Mouse (Mus musculus) limb, embryonic 13.5 days (tissue): ENCODE measurements around the gene Noxa1. TPM values are rescaled to one million over a fixed set of nuclear protein-coding genes. Genes with fewer than 3 reads are reported as not detected.

Experiments
- ATAC-seq: fragments of 200-750 bp; cut with Nextera tagmentation; 2 replicates; pipeline ENCODE4 v1.8.0; 2017; ENCODE audit warnings: low read depth, moderate number of reproducible peaks, moderate TSS enrichment; ENCODE audit not compliant: low FRiP score
- H3K27ac ChIP-seq: fragments of 300-500 bp; sonication (generic); 2 replicates; pipeline ENCODE4 v1.5.1; 2015; ENCODE audit warnings: inconsistent platforms, mild to moderate bottlenecking, moderate library complexity
- H3K27me3 ChIP-seq: fragments of 300-500 bp; sonication (generic); 2 replicates; pipeline ENCODE4 v1.6.1; 2015; ENCODE audit warnings: mild to moderate bottlenecking, inconsistent platforms
- H3K36me3 ChIP-seq: fragments of 300-500 bp; sonication (generic); 2 replicates; pipeline ENCODE4 v1.6.1; 2015; ENCODE audit warnings: inconsistent platforms, mild to moderate bottlenecking, moderate library complexity
- H3K4me1 ChIP-seq: fragments of 300-500 bp; sonication (generic); 2 replicates; pipeline ENCODE4 v1.6.1; 2015; ENCODE audit warnings: inconsistent platforms
- H3K4me2 ChIP-seq: fragments of 300-500 bp; sonication (generic); replicated peaks from 2 replicates; pipeline ENCODE4 v1.6.1; 2015; ENCODE audit warnings: inconsistent platforms, mild to moderate bottlenecking, moderate library complexity
- H3K4me3 ChIP-seq: fragments of 300-500 bp; sonication (generic); 2 replicates; pipeline ENCODE4 v1.5.1; 2015; ENCODE audit warnings: moderate library complexity, mild to moderate bottlenecking, inconsistent platforms
- H3K9ac ChIP-seq: fragments of 300-500 bp; sonication (generic); 2 replicates; pipeline ENCODE4 v1.6.1; 2015; ENCODE audit warnings: mild to moderate bottlenecking, inconsistent platforms
- H3K9me3 ChIP-seq: fragments of 300-500 bp; sonication (generic); 2 replicates; pipeline ENCODE4 v1.6.1; 2016; ENCODE audit warnings: inconsistent platforms
- WGBS: fragments of 180-500 bp; shearing (Covaris S2); methylation state at CpG from one replicate; pipeline ENCODE4 v1.1.7; 2015; 5-methylcytosine and 5-hydroxymethylcytosine counted together
- polyA plus RNA-seq: library from polyadenylated mRNA; unstranded; fragments of >200 nt; fragmentation: Nextera tagmentation; extraction: Ambion mirVana; gene quantifications from 2 replicates; pipeline ENCODE4 v1.2.1, GENCODE M21; 2015

Gene Noxa1
- polyA plus RNA-seq = 0.11 TPM in 1 of 2 replicates, not detected in the other

DNA sequence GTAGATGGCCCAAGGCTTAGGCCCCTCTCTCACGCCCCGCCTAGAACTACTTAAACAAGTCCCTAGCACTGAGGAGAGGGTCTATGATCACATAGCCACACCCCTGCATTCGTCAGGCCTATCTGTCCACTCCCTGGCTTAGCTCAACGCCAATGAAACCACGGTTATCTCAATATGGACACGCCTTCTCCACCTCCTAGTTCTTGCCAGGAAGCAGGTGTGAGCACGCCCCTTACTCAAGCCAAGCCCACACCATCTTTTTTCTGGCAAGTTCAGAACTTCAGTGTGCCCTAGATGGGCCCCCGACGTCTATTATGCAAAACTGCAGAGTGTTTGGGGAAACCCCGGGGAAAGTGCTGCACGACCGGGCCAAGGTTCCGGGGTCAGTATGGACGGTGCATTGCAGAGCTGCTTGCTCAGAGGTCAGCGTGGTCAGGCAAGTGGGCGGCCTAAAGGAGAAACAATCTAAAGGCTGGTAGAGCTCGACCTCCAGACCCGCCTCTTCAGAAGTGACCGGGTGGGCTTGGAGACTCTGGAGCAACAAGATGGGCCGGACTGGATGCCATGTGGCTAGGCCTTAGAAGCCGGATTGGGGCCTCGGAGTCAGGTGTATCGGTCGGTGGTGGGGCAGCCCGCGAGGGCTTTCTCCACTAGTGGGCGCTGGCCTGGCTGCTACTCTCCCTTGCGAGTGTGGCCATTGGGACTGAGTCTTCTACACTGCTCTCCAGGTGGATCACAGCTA, at the start of gene Noxa1:
Gene Noxa1 (minus strand): TSS at position 41 of the 742 bp plus-strand sequence.
- Histone ChIP-seq H3K4me2 (peak within 1 kb of the TSS; percentile 43), H3K9me3 (no peaks in the 10 kb centered on the region), H3K4me1 (peaks cover 7% of the 10 kb centered on the region; the same call in 1 of the 2 replicates), H3K4me3 (peak within 1 kb of the TSS; percentile 11), H3K27ac (no peak within 1 kb of the TSS), H3K27me3 (peaks cover 42% of the 10 kb centered on the region), H3K36me3 (no peaks in the 10 kb centered on the region), H3K9ac (peak within 1 kb of the TSS; percentile 19; the same call in 1 of the 2 replicates)
- peak; percentile 71; the same call in 1 of the 2 replicates for ATAC-seq
- 46% methylated on average over 28 of the region's 28 CpGs for WGBS

DNA sequence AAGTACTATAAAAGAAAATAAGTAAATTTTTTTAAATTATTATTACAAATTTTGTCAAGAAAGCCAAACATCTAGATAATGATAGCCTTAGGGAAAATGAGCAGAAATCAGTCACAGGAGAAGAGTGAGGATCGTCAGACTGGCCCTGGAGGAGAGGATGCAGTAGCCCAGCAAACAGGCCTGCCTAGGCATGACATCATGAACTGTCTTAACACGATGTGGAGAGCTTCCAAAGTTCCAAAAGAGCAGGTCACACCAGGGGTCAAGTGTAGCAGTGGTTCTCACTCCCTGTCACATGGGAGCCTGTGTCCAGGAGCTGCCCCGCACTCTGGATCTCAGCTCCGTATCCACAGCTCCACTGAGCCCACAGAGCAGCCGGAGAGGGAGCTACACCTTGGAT, 47.0 kb upstream of the Noxa1 start:
- H3K27ac ChIP-seq = no peak overlapping the region
- 82% methylated on average over 5 of the region's 5 CpGs for WGBS
- ATAC-seq = no peak
- 0 out of 2 replicates have a peak, but pooled peaks cover 2% of the 10 kb centered on the region for H3K9me3 ChIP-seq
- H3K27me3 ChIP-seq = no peaks in the 10 kb centered on the region
- H3K4me3 ChIP-seq = no peak overlapping the region
- H3K36me3 ChIP-seq = no peaks in the 10 kb centered on the region
- H3K9ac ChIP-seq = no peak overlapping the region
- H3K4me2 ChIP-seq = no peak overlapping the region
- no peaks in the 10 kb centered on the region for H3K4me1 ChIP-seq

DNA sequence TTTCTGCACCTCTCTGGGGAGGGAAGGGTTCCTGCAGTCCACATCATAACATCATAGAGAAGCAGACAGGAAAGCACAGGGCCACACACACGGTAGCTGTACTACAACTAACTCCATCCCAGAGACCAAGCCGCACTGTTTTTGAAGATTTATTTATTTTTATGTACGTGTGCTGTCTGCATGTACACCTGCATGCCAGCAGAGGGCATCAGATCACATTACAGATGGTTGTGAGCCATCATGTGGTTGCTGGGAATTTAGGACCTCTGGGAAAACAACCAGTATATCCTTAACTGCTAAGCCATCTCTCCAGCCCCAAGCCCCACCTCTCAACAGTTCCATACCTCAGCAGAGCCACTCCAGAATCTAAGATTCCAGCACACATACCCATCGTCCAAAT, 46.2 kb upstream of the Noxa1 start:
- H3K4me3 ChIP-seq = no peak overlapping the region
- H3K4me2 ChIP-seq = no peak overlapping the region
- H3K27me3 ChIP-seq = no peaks in the 10 kb centered on the region
- no peaks in the 10 kb centered on the region for H3K36me3 ChIP-seq
- no peak overlapping the region for H3K27ac ChIP-seq
- H3K4me1 ChIP-seq = no peaks in the 10 kb centered on the region
- ATAC-seq = no peak
- H3K9ac ChIP-seq = no peak overlapping the region
- 0 out of 2 replicates have a peak, but pooled peaks cover 2% of the 10 kb centered on the region for H3K9me3 ChIP-seq
- 72% methylated on average over 4 of the region's 4 CpGs for WGBS

DNA sequence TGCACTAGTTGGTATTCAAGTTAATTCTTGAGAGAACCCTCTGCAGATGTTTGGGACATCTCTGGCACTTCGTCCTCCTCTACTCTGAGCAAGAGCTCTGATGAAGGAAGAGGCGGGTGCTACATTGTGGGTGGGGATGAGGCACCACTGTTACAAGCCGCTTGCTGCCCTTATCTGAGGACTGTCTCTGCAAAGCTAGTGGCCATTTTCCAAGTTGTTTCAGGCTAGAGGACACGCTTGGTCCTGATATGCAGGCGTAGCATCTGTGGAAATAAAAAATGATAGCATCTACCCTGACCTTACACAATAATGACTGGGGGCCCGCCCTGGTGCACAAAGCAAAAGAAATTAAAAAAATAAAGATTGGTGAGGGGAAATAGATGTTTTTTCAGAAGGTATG, 42.9 kb upstream of the Noxa1 start:
- no peak overlapping the region for H3K4me3 ChIP-seq
- H3K9ac ChIP-seq = no peak overlapping the region
- H3K9me3 ChIP-seq = 0 out of 2 replicates have a peak, but pooled peaks cover 2% of the 10 kb centered on the region
- H3K4me1 ChIP-seq = no peaks in the 10 kb centered on the region
- H3K4me2 ChIP-seq = no peak overlapping the region
- no peak overlapping the region for H3K27ac ChIP-seq
- no peaks in the 10 kb centered on the region for H3K36me3 ChIP-seq
- H3K27me3 ChIP-seq = no peaks in the 10 kb centered on the region
- ATAC-seq = no peak
- 73% methylated on average over 6 of the region's 6 CpGs for WGBS

DNA sequence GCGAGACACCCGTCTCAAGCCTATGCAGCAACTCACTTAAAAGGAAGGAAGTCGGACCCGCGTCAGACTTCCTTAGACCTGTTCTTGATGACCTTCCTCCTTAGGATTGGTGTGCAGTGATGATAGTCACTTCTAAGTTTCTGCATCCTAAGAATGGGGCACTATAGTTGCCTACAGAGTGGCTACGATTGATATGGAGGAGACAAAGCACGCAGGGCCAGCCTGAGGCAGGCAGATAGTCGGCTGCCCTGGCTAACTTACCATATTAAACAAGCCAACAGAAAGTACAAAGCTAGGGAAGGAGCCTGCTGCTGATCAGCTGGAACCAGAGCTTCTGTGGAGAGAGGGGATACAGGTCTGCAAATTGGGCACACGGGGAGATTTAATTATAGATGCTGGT, 36.7 kb upstream of the Noxa1 start:
- no peaks in the 10 kb centered on the region for H3K27me3 ChIP-seq
- peaks cover 6% of the 10 kb centered on the region for H3K4me1 ChIP-seq
- ATAC-seq = no peak
- H3K36me3 ChIP-seq = no peaks in the 10 kb centered on the region
- H3K9me3 ChIP-seq = no peaks in the 10 kb centered on the region
- H3K4me2 ChIP-seq = no peak overlapping the region
- WGBS = 72% methylated on average over 9 of the region's 9 CpGs
- H3K9ac ChIP-seq = no peak overlapping the region
- no peak overlapping the region for H3K4me3 ChIP-seq
- H3K27ac ChIP-seq = no peak overlapping the region

DNA sequence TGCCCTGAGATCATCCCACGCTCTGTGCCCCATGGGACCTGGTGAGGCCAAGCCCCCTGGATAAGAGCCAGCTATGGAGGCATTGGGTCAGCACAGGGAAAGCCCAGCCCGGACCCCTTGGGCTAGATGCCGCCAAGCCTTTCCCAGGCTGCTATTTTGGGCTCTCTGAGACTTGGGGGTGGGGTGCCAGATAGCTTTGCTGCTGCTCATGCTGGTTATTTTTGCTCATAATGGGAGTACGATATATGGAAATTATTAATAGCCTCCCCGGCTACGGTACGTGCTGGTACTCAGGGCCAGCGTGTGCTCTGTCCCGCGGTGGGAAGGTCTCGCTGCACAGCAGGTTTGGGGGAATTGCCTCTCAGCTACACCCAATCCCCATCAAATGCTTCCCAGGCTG, 33.1 kb upstream of the Noxa1 start:
- Histone ChIP-seq H3K4me3 (no peak overlapping the region), H3K27me3 (no peaks in the 10 kb centered on the region), H3K9ac (no peak overlapping the region), H3K36me3 (no peaks in the 10 kb centered on the region), H3K4me1 (peaks cover 18% of the 10 kb centered on the region), H3K4me2 (no peak overlapping the region), H3K9me3 (no peaks in the 10 kb centered on the region), H3K27ac (no peak overlapping the region)
- ATAC-seq = no peak
- WGBS = 80% methylated on average over 11 of the region's 11 CpGs

DNA sequence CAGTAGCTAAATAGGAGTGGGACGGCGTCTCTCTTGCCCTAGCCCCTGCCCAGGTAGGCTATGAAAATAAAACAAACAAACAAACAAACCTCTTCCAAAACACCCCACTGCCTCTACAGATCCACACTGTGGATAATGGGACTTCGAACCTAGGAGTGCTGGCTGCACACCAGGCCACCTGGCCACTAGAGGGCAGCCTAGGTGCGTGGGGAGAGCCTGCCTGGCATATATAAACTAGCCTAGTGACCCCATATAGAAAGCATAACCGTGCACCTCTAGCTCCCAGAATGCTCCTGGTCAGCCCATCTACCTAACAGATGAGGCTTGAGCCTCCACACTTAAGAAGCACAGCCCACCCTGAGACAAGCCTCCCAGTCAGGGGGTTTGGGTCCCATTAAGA, 32.3 kb upstream of the Noxa1 start:
- no peaks in the 10 kb centered on the region for H3K36me3 ChIP-seq
- H3K4me1 ChIP-seq = peaks cover 18% of the 10 kb centered on the region
- ATAC-seq = no peak
- WGBS = 37% methylated on average over 5 of the region's 5 CpGs
- H3K4me3 ChIP-seq = no peak overlapping the region
- no peak overlapping the region for H3K9ac ChIP-seq
- H3K27me3 ChIP-seq = no peaks in the 10 kb centered on the region
- no peak overlapping the region for H3K27ac ChIP-seq
- no peaks in the 10 kb centered on the region for H3K9me3 ChIP-seq
- H3K4me2 ChIP-seq = no peak overlapping the region

DNA sequence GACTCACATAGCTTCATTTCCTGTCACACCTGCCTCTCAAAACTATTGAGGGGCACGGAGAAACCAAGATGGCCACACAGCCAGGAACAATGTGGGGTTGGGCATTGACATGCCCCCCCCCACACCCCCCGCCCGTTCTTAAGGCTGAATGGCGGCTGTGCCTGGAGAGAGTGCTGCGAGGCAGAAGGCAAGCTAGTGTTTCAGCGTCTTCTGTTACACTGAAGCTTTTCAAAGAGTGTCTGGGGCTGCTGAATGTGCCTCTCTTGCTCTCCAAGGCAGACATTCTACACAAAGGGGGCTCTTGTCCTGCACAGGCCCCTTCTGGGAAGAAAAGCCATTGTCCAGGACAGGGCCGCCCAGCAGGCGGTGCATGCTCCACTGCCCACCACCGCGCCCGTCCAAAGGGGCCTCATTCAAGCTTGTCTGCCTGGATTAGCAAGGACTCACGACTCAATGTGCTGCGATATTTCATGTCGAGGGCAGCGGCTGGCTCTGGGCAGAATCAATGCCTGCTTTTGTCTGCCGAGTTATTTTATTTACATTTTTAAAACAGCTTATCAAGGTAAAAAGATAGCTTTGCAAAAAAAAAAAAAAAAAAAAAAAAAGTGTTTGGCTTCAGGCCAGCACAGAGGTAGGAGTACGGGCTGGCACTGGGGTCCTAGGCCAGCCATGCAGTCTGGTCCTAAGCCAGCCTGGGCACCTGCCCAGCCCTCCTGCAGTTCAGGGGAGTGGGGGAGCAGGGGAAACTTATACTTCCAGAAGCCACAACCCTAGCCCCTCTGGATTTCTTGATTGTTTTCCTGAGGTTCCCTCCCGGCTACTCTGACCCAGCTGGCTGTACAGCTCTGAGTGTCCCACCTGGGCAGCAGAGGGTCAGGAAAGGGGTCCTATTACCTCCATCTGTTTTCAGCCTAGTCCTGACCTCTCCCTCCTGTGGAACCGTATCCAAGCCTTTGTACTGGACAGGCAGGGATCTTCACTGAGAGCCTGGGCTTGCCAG, 31.4 kb upstream of the Noxa1 start:
- H3K36me3 ChIP-seq = no peaks in the 10 kb centered on the region
- 47% methylated on average over 19 of the region's 19 CpGs for WGBS
- H3K4me3 ChIP-seq = no peak overlapping the region
- ATAC-seq = 0 out of 2 replicates have a peak, but pooled peaks have one; percentile 20
- peaks cover 18% of the 10 kb centered on the region for H3K4me1 ChIP-seq
- H3K9me3 ChIP-seq = no peaks in the 10 kb centered on the region
- no peak overlapping the region for H3K9ac ChIP-seq
- no peak overlapping the region for H3K4me2 ChIP-seq
- no peaks in the 10 kb centered on the region for H3K27me3 ChIP-seq
- H3K27ac ChIP-seq = peak overlapping the region; percentile 63; the same call in 1 of the 2 replicates

DNA sequence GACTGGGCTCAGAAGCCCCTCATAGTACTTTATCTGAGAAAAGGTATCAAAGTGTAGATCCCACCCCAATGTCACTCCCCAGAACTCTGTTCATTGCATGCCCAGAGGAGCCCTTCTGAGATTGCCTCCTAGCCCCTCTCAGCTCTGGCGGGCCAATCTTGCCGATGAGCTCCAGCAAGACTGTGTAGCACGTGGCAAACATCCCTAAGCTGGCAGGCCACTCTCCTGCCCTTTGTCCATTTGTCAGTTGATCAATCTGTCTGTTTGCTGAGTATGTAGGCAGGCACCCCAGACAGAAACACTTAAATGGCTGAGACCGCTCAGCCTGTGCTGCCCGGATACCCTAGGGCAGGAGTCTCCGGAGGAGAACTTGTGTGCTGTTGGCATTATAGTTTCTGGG, 30.2 kb upstream of the Noxa1 start:
- peaks cover 18% of the 10 kb centered on the region for H3K4me1 ChIP-seq
- no peaks in the 10 kb centered on the region for H3K27me3 ChIP-seq
- H3K36me3 ChIP-seq = no peaks in the 10 kb centered on the region
- H3K4me2 ChIP-seq = no peak overlapping the region
- H3K9ac ChIP-seq = no peak overlapping the region
- no peaks in the 10 kb centered on the region for H3K9me3 ChIP-seq
- H3K4me3 ChIP-seq = no peak overlapping the region
- WGBS = 93% methylated on average over 6 of the region's 6 CpGs
- no peak overlapping the region for H3K27ac ChIP-seq
- no peak for ATAC-seq

DNA sequence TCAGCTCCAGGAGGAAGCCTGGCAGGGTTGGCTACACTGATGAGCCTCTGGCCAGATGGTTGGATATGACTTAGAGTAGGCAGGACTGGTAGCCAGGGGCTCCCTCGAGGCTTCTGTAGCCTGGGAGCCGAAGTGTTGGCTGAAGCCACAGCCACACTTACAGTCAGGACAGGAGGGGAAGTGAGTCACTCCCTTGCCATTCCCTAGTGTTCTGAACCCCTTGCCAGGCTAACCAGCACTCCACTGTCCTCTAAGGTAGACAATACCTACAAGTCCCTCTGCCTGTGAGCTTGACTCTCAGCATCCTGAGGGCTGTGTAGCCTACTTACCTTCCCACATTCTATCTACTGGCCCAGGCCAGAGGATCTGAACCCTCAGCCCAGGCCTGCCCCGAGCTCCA, 29.5 kb upstream of the Noxa1 start:
- Histone ChIP-seq H3K9ac (no peak overlapping the region), H3K27me3 (no peaks in the 10 kb centered on the region), H3K4me3 (no peak overlapping the region), H3K27ac (no peak overlapping the region), H3K9me3 (no peaks in the 10 kb centered on the region), H3K4me1 (peaks cover 18% of the 10 kb centered on the region), H3K4me2 (no peak overlapping the region), H3K36me3 (no peaks in the 10 kb centered on the region)
- ATAC-seq = no peak
- 64% methylated on average over 3 of the region's 3 CpGs for WGBS

DNA sequence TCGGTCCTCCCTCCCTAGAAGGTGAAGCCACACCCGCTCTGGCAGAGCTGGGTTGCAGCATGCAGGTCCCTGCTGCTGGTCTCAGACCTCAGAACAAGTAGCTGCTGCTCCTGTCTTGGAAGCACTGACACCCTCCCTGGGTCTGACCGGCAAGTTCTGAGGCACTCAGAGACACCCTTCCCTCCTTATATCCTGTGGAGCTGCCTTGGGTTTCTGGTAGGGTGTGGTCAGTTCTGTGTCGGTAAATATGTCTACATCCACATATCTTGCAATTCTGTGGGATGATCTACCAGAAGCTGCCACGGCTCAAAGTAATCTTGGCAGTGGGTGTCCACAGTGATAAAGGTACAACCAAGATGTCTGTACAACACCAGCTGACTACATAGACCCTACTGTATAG, 28.6 kb upstream of the Noxa1 start:
- no peak overlapping the region for H3K27ac ChIP-seq
- H3K9me3 ChIP-seq = no peaks in the 10 kb centered on the region
- no peak overlapping the region for H3K4me3 ChIP-seq
- no peaks in the 10 kb centered on the region for H3K27me3 ChIP-seq
- WGBS = 84% methylated on average over 5 of the region's 5 CpGs
- ATAC-seq = no peak
- no peak overlapping the region for H3K9ac ChIP-seq
- no peak overlapping the region for H3K4me2 ChIP-seq
- peaks cover 18% of the 10 kb centered on the region for H3K4me1 ChIP-seq
- no peaks in the 10 kb centered on the region for H3K36me3 ChIP-seq

DNA sequence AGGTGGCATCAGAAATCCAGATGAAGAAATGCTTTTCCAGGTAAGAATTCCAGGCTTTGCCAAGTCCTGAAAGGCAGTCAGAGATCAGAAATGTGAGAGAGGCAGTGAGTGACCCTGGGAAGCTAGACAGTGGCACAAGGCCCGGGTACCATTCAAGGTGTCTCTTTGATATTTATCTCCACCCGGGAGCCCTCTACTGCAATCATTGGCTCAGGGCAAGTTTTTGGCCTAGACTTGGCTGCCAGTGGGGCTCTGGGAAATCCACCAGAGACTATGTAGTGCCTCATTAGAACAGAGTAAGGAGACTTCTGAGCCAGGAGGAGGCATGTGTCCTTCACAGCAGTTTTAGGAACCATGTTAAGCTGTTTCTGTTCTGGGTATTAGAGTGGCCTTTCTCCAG, 27.7 kb upstream of the Noxa1 start:
- no peak for ATAC-seq
- H3K4me3 ChIP-seq = no peak overlapping the region
- no peak overlapping the region for H3K4me2 ChIP-seq
- H3K27me3 ChIP-seq = no peaks in the 10 kb centered on the region
- H3K36me3 ChIP-seq = no peaks in the 10 kb centered on the region
- no peak overlapping the region for H3K9ac ChIP-seq
- H3K4me1 ChIP-seq = peaks cover 14% of the 10 kb centered on the region
- H3K27ac ChIP-seq = no peak overlapping the region
- WGBS = 63% methylated on average over 2 of the region's 2 CpGs
- H3K9me3 ChIP-seq = 0 out of 2 replicates have a peak, but pooled peaks cover under 1% of the 10 kb centered on the region
